Mouse (Mus musculus) embryonic facial prominence, embryonic 13.5 days (tissue): ENCODE data around the gene Tub. TPM values are rescaled to one million over a fixed set of nuclear protein-coding genes. Genes with fewer than 3 reads are reported as not detected.

Experiments
- ATAC-seq: fragments of 200-750 bp; cut with Nextera tagmentation; 2 replicates; pipeline ENCODE4 v1.8.0; 2017; ENCODE audit warnings: low read depth; ENCODE audit not compliant: insufficient number of reproducible peaks, insufficient read depth, low FRiP score, low TSS enrichment
- H3K27ac ChIP-seq: fragments of 300-500 bp; sonication (generic); 2 replicates; pipeline ENCODE4 v1.5.1; 2015; ENCODE audit warnings: moderate library complexity, mild to moderate bottlenecking, inconsistent platforms
- H3K27me3 ChIP-seq: fragments of 300-500 bp; sonication (generic); 2 replicates; pipeline ENCODE4 v1.6.1; 2015; ENCODE audit warnings: mild to moderate bottlenecking, inconsistent platforms
- H3K36me3 ChIP-seq: fragments of 300-500 bp; sonication (generic); 2 replicates; pipeline ENCODE4 v1.6.1; 2015; ENCODE audit warnings: mild to moderate bottlenecking, inconsistent platforms
- H3K4me1 ChIP-seq: fragments of 300-500 bp; sonication (generic); 2 replicates; pipeline ENCODE4 v1.6.1; 2015; ENCODE audit warnings: inconsistent platforms
- H3K4me2 ChIP-seq: fragments of 300-500 bp; sonication (generic); 2 replicates; pipeline ENCODE4 v1.6.1; 2015; ENCODE audit warnings: moderate library complexity, mild to moderate bottlenecking, inconsistent platforms
- H3K4me3 ChIP-seq: fragments of 300-500 bp; sonication (generic); 2 replicates; pipeline ENCODE4 v1.5.1; 2015; ENCODE audit warnings: mild to moderate bottlenecking, inconsistent platforms
- H3K9ac ChIP-seq: fragments of 300-500 bp; sonication (generic); 2 replicates; pipeline ENCODE4 v1.6.1; 2015; ENCODE audit warnings: mild to moderate bottlenecking, inconsistent platforms
- H3K9me3 ChIP-seq: fragments of 300-500 bp; sonication (generic); 2 replicates; pipeline ENCODE4 v1.6.1; 2016; ENCODE audit warnings: inconsistent platforms
- WGBS: fragments of 180-500 bp; shearing (Covaris S2); methylation state at CpG from one replicate; pipeline ENCODE4 v1.1.7; 2015; ENCODE audit warnings: mixed read lengths; 5-methylcytosine and 5-hydroxymethylcytosine counted together
- polyA plus RNA-seq: library from polyadenylated mRNA; unstranded; fragments of >200 nt; fragmentation: Nextera tagmentation; extraction: Ambion mirVana; gene quantifications from 2 replicates; pipeline ENCODE4 v1.2.1, GENCODE M21; 2015

The Tub gene
- polyA plus RNA-seq, 1 experiment from 2014 or later = 3.9 TPM

DNA sequence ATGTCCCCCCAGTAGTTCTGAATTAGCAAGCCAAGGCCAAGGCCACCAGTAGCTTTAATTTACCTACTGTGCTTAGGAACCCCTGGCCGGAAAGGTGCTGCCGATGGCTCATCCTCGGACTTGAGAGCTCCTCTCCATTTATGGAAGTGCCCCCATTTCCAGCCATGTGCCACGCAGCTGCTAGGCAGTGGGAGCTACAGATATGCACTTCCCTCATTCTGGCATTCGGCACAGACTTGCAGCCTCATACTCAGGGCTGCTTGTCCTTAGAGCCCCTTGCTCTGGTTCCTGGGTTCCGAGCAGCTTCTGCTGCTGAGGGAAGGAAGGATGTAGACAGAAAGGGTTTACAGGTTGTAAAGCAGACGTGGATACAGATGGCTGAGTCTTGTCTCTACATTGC, 64.7 kb downstream of the Tub start:
- peaks cover 39% of the 10 kb centered on the region for H3K27me3 ChIP-seq
- no peak for ATAC-seq

GRCm38 (mm10) chr7:109016378-109016923, 66.3 kb downstream of the Tub start:
- no peak for ATAC-seq
- Histone ChIP-seq H3K9me3 (no peaks in the 10 kb centered on the region), H3K9ac (no peak overlapping the region), H3K4me3 (no peak overlapping the region), H3K4me1 (0 out of 2 replicates have a peak, but pooled peaks cover 4% of the 10 kb centered on the region), H3K27me3 (peaks cover 23% of the 10 kb centered on the region), H3K27ac (no peak overlapping the region), H3K4me2 (no peak overlapping the region), H3K36me3 (no peaks in the 10 kb centered on the region)
- WGBS = 50% methylated on average over 5 of the region's 5 CpGs

More for the DNA sequence above, 64.7 kb downstream of the Tub start:
- no peak overlapping the region for H3K9ac ChIP-seq
- H3K4me1 ChIP-seq = peaks cover 12% of the 10 kb centered on the region; the same call in 1 of the 2 replicates
- no peak overlapping the region for H3K4me3 ChIP-seq
- H3K27ac ChIP-seq = no peak overlapping the region
- no peak overlapping the region for H3K4me2 ChIP-seq
- no peaks in the 10 kb centered on the region for H3K9me3 ChIP-seq
- WGBS = 72% methylated on average over 7 of the region's 7 CpGs
- no peaks in the 10 kb centered on the region for H3K36me3 ChIP-seq

- Histone ChIP-seq H3K9me3 (no peaks in the 10 kb centered on the region), H3K9ac (no peak overlapping the region), H3K27ac (no peak overlapping the region), H3K27me3 (0 out of 2 replicates have a peak, but pooled peaks cover 3% of the 10 kb centered on the region), H3K4me3 (no peak overlapping the region), H3K4me2 (no peak overlapping the region), H3K36me3 (no peaks in the 10 kb centered on the region), H3K4me1 (no peaks in the 10 kb centered on the region)
- no peak for ATAC-seq
- 87% methylated on average over 7 of the region's 7 CpGs for WGBS
Measured at GRCm38 (mm10) chr7:109019243-109019642, 69.1 kb downstream of the Tub start.

GRCm38 (mm10) chr7:109021428-109021827, 71.3 kb downstream of the Tub start:
- no peak overlapping the region for H3K27ac ChIP-seq
- H3K9ac ChIP-seq = no peak overlapping the region
- H3K27me3 ChIP-seq = 0 out of 2 replicates have a peak, but pooled peaks cover under 1% of the 10 kb centered on the region
- no peaks in the 10 kb centered on the region for H3K36me3 ChIP-seq
- H3K4me1 ChIP-seq = no peaks in the 10 kb centered on the region
- H3K4me2 ChIP-seq = no peak overlapping the region
- no peak for ATAC-seq
- H3K9me3 ChIP-seq = no peaks in the 10 kb centered on the region
- WGBS = 13% methylated on average over 3 of the region's 3 CpGs
- H3K4me3 ChIP-seq = no peak overlapping the region

DNA sequence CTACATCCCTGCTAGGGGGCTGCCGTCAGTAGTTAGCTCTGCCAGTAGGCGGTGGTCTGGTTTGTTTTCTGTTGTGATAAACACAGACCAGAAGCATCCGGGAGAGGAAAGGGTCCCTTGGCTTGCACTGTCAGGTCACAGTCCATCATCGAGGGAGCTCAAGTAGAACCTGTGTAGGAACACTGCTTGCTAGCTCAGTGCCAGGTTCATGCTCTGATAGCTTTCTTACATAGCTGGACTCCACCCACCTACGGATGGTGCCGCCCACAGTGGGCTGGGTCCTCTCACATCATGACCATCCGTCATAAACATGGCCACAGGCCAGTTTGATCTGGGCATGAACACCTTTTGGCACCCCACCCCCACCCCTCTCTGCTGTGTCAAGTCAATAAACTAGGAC, 75.6 kb downstream of the Tub start:
- Histone ChIP-seq H3K36me3 (no peaks in the 10 kb centered on the region), H3K4me3 (no peak overlapping the region), H3K4me1 (no peaks in the 10 kb centered on the region), H3K4me2 (no peak overlapping the region), H3K9ac (no peak overlapping the region), H3K27me3 (no peaks in the 10 kb centered on the region), H3K9me3 (no peaks in the 10 kb centered on the region), H3K27ac (no peak overlapping the region)
- ATAC-seq = no peak
- 85% methylated on average over 7 of the region's 7 CpGs for WGBS

- H3K27ac ChIP-seq = no peak overlapping the region
- H3K9ac ChIP-seq = no peak overlapping the region
- H3K9me3 ChIP-seq = no peaks in the 10 kb centered on the region
- no peak overlapping the region for H3K4me3 ChIP-seq
- ATAC-seq = no peak
- no peak overlapping the region for H3K4me2 ChIP-seq
- H3K4me1 ChIP-seq = no peaks in the 10 kb centered on the region
- no peaks in the 10 kb centered on the region for H3K27me3 ChIP-seq
- WGBS = 91% methylated on average over 9 of the region's 9 CpGs
- no peaks in the 10 kb centered on the region for H3K36me3 ChIP-seq
Measured at GRCm38 (mm10) chr7:109026976-109027375, 76.8 kb downstream of the Tub start.

- Histone ChIP-seq H3K27ac (no peak overlapping the region), H3K4me1 (no peaks in the 10 kb centered on the region), H3K4me3 (no peak overlapping the region), H3K9me3 (no peaks in the 10 kb centered on the region), H3K36me3 (no peaks in the 10 kb centered on the region), H3K27me3 (no peaks in the 10 kb centered on the region), H3K4me2 (no peak overlapping the region), H3K9ac (no peak overlapping the region)
- ATAC-seq = no peak
- 96% methylated on average over 7 of the region's 7 CpGs for WGBS
Measured at GRCm38 (mm10) chr7:109027721-109028120, 77.6 kb downstream of the Tub start.

DNA sequence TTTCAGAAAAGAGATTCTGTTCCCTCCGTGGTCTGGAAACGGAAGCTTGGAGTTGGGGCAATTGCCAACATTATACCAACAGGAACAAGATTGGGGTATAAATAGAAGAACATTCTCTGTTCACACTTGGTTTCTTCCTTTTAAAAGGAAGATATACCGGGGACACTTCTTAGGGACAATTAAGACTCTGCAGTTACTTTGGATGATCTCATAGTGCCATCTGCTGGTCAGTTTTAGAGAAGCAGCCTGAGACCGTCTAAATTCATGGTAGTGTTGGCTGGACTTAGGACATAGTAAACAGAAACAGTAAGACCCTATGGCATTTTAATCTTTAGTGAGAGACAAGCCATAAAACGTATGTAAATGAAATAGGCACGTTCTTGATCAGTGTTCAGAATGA, 78.1 kb downstream of the Tub start:
- Histone ChIP-seq H3K36me3 (no peaks in the 10 kb centered on the region), H3K4me3 (no peak overlapping the region), H3K4me1 (no peaks in the 10 kb centered on the region), H3K9ac (no peak overlapping the region), H3K27me3 (no peaks in the 10 kb centered on the region), H3K9me3 (no peaks in the 10 kb centered on the region), H3K27ac (no peak overlapping the region), H3K4me2 (no peak overlapping the region)
- no peak for ATAC-seq
- 22% methylated on average over 6 of the region's 6 CpGs for WGBS

GRCm38 (mm10) chr7:109029961-109030465, 79.9 kb downstream of the Tub start:
- H3K4me2 ChIP-seq = no peak overlapping the region
- WGBS = 84% methylated on average over 6 of the region's 6 CpGs
- no peak for ATAC-seq
- H3K9ac ChIP-seq = no peak overlapping the region
- H3K27ac ChIP-seq = no peak overlapping the region
- H3K36me3 ChIP-seq = no peaks in the 10 kb centered on the region
- no peak overlapping the region for H3K4me3 ChIP-seq
- no peaks in the 10 kb centered on the region for H3K9me3 ChIP-seq
- H3K27me3 ChIP-seq = no peaks in the 10 kb centered on the region
- H3K4me1 ChIP-seq = no peaks in the 10 kb centered on the region

- no peak overlapping the region for H3K4me2 ChIP-seq
- H3K9me3 ChIP-seq = no peaks in the 10 kb centered on the region
- H3K27me3 ChIP-seq = no peaks in the 10 kb centered on the region
- no peak for ATAC-seq
- no peak overlapping the region for H3K27ac ChIP-seq
- H3K4me1 ChIP-seq = no peaks in the 10 kb centered on the region
- no peak overlapping the region for H3K4me3 ChIP-seq
- H3K36me3 ChIP-seq = no peaks in the 10 kb centered on the region
- WGBS = 82% methylated on average over 3 of the region's 3 CpGs
- no peak overlapping the region for H3K9ac ChIP-seq
Measured at GRCm38 (mm10) chr7:109031331-109031730, 81.2 kb downstream of the Tub start.

GRCm38 (mm10) chr7:109032054-109032453, 81.9 kb downstream of the Tub start:
- no peaks in the 10 kb centered on the region for H3K4me1 ChIP-seq
- no peak overlapping the region for H3K27ac ChIP-seq
- H3K9me3 ChIP-seq = no peaks in the 10 kb centered on the region
- H3K4me2 ChIP-seq = no peak overlapping the region
- H3K4me3 ChIP-seq = no peak overlapping the region
- no peak for ATAC-seq
- H3K27me3 ChIP-seq = no peaks in the 10 kb centered on the region
- H3K9ac ChIP-seq = no peak overlapping the region
- WGBS = 84% methylated on average over 2 of the region's 2 CpGs
- H3K36me3 ChIP-seq = no peaks in the 10 kb centered on the region

GRCm38 (mm10) chr7:109038121-109038735, 88.1 kb downstream of the Tub start:
- ATAC-seq = no peak
- Histone ChIP-seq H3K36me3 (no peaks in the 10 kb centered on the region), H3K27ac (no peak overlapping the region), H3K4me3 (no peak overlapping the region), H3K9ac (no peak overlapping the region), H3K4me2 (no peak overlapping the region), H3K27me3 (no peaks in the 10 kb centered on the region), H3K9me3 (no peaks in the 10 kb centered on the region), H3K4me1 (0 out of 2 replicates have a peak, but pooled peaks cover 8% of the 10 kb centered on the region)
- 75% methylated on average over 8 of the region's 8 CpGs for WGBS
